Mouse (Mus musculus) CH12.LX (cell line): ENCODE results near the gene Acot4.

Source experiments
- CTCF ChIP-seq, 2 experiments: IDR thresholded peaks in 1 of 2; conservative IDR thresholded peaks in 1 of 2; 2 replicates each; pipeline ENCODE4 v1.5.1; 2011 to 2012; ENCODE audit warnings: low read depth in 2 of 2, low read length in 2 of 2, improper control_type of control experiment in 1 of 2, inconsistent platforms in 1 of 2, mild to moderate bottlenecking in 1 of 2, moderate library complexity in 1 of 2
- MAX ChIP-seq: IDR thresholded peaks from 2 replicates; pipeline ENCODE4 v1.6.1; 2011; ENCODE audit warnings: low read length, improper control_type of control experiment
- MAZ ChIP-seq: IDR thresholded peaks from 2 replicates; pipeline ENCODE4 v1.6.1; 2012; ENCODE audit warnings: low read depth, mild to moderate bottlenecking, inconsistent platforms, low read length, improper control_type of control experiment, moderate library complexity
- NRF1 ChIP-seq: IDR thresholded peaks from 2 replicates; pipeline ENCODE4 v1.6.1; 2014; ENCODE audit warnings: low read depth, mild to moderate bottlenecking, inconsistent platforms, low read length, improper control_type of control experiment, moderate library complexity
- POLR2A ChIP-seq: IDR thresholded peaks from 2 replicates; pipeline ENCODE4 v1.6.1; 2011; ENCODE audit warnings: low read depth, mild to moderate bottlenecking, improper control_type of control experiment, low read length
- SMC3 ChIP-seq: IDR thresholded peaks from 2 replicates; pipeline ENCODE4 v1.6.1; 2011; ENCODE audit warnings: low read depth, low read length, improper control_type of control experiment
- USF1 ChIP-seq: IDR thresholded peaks from 2 replicates; pipeline ENCODE4 v1.6.1; 2014; ENCODE audit warnings: low read depth, mild to moderate bottlenecking, inconsistent platforms, low read length, improper control_type of control experiment

- no peak for TF ChIP-seq MAX
- TF ChIP-seq SMC3, result no peak
- no peak for TF ChIP-seq USF1
- TF ChIP-seq MAZ, result no peak
- no peak for TF ChIP-seq POLR2A
- TF ChIP-seq NRF1, result no peak
- no peak for TF ChIP-seq CTCF (conservative IDR thresholded peaks at IDR 0.05 in 1 of 2, IDR thresholded peaks at IDR 0.05 in 1 of 2; ENCODE audit: low read depth in 2 of 2, low read length in 2 of 2)
These were observed 30.8 kb downstream of the Acot4 start, which contains the start of gene Acot5 for GRCm38 (mm10) chr12:84068986-84069385.
